Mouse (Mus musculus) kidney, embryonic 14.5 days (tissue): Measurements from ENCODE around the gene Ppard. TPM values are rescaled to one million over a fixed set of nuclear protein-coding genes. Genes with fewer than 3 reads are reported as not detected.

Experiments used
- ATAC-seq: fragments of 200-750 bp; cut with Nextera tagmentation; 2 replicates; pipeline ENCODE4 v1.8.0; 2017; ENCODE audit warnings: moderate number of reproducible peaks, mild to moderate bottlenecking, moderate TSS enrichment, moderate library complexity; ENCODE audit not compliant: low FRiP score, low TSS enrichment
- H3K27ac ChIP-seq: fragments of 300-500 bp; sonication (generic); 2 replicates; pipeline ENCODE4 v1.5.1; 2014; ENCODE audit warnings: low read depth, mild to moderate bottlenecking, low read length, moderate library complexity, mixed read lengths
- H3K27me3 ChIP-seq: fragments of 300-500 bp; sonication (generic); 2 replicates; pipeline ENCODE4 v1.6.1; 2014; ENCODE audit warnings: mild to moderate bottlenecking, low read length; ENCODE audit not compliant: control insufficient read depth, insufficient read depth
- H3K36me3 ChIP-seq: fragments of 300-500 bp; sonication (generic); 2 replicates; pipeline ENCODE4 v1.6.1; 2014; ENCODE audit warnings: low read length, mixed read lengths; ENCODE audit not compliant: control insufficient read depth, insufficient read depth
- H3K4me1 ChIP-seq: fragments of 300-500 bp; sonication (generic); 2 replicates; pipeline ENCODE4 v1.6.1; 2014; ENCODE audit warnings: low read length, mixed read lengths; ENCODE audit not compliant: control insufficient read depth, insufficient read depth
- H3K4me2 ChIP-seq: fragments of 300-500 bp; sonication (generic); replicated peaks from 2 replicates; pipeline ENCODE4 v1.6.1; 2014; ENCODE audit warnings: low read depth, mild to moderate bottlenecking, low read length
- H3K4me3 ChIP-seq: fragments of 300-500 bp; sonication (generic); 2 replicates; pipeline ENCODE4 v1.5.1; 2014; ENCODE audit warnings: mild to moderate bottlenecking, low read length
- H3K9ac ChIP-seq: fragments of 300-500 bp; sonication (generic); 2 replicates; pipeline ENCODE4 v1.6.1; 2014; ENCODE audit warnings: low read depth, mild to moderate bottlenecking, low read length, moderate library complexity
- H3K9me3 ChIP-seq: fragments of 300-500 bp; sonication (generic); 2 replicates; pipeline ENCODE4 v1.6.1; 2016; ENCODE audit warnings: low read length; ENCODE audit not compliant: control insufficient read depth
- WGBS: fragments of 180-500 bp; shearing (Covaris S2); extraction: QIAGEN DNeasy Blood & Tissue Kit; methylation state at CpG from one replicate; pipeline ENCODE4 v1.1.7; 2014; 5-methylcytosine and 5-hydroxymethylcytosine counted together
- polyA plus RNA-seq: library from polyadenylated mRNA; unstranded; fragments of >200 nt; fragmentation: Nextera tagmentation; extraction: Ambion mirVana; gene quantifications from 2 replicates; pipeline ENCODE4 v1.2.1, GENCODE M21; 2014

Ppard gene
- polyA plus RNA-seq, 1 experiment from 2014 or later: 2.3 TPM

- no peak overlapping the region for H3K4me2 ChIP-seq
- WGBS: 86% methylated on average over 5 of the region's 5 CpGs
Measured at GRCm38 (mm10) chr17:28234641-28235040, 2.1 kb downstream of the Ppard start.

GRCm38 (mm10) chr17:28235982-28236635, 3.6 kb downstream of the Ppard start:
- ATAC-seq: no peak
- H3K4me1 ChIP-seq: peaks cover 11% of the 10 kb centered on the region
- H3K27ac ChIP-seq: no peak overlapping the region
- no peaks in the 10 kb centered on the region for H3K27me3 ChIP-seq
- H3K4me3 ChIP-seq: no peak overlapping the region
- peaks cover 7% of the 10 kb centered on the region; the same call in 1 of the 2 replicates for H3K36me3 ChIP-seq
- WGBS: 77% methylated on average over 7 of the region's 7 CpGs
- no peak overlapping the region for H3K9ac ChIP-seq
- no peak overlapping the region for H3K4me2 ChIP-seq
- no peaks in the 10 kb centered on the region for H3K9me3 ChIP-seq

More at GRCm38 (mm10) chr17:28234641-28235040, 2.1 kb downstream of the Ppard start:
- Histone ChIP-seq H3K27ac (0 out of 2 replicates have a peak overlapping the region, but pooled peaks have one; percentile 2), H3K9me3 (no peaks in the 10 kb centered on the region), H3K36me3 (peaks cover 4% of the 10 kb centered on the region; the same call in 1 of the 2 replicates), H3K9ac (no peak overlapping the region), H3K4me1 (peaks cover 11% of the 10 kb centered on the region), H3K4me3 (no peak overlapping the region), H3K27me3 (no peaks in the 10 kb centered on the region)
- ATAC-seq: no peak

- H3K4me2 ChIP-seq: no peak overlapping the region
- no peaks in the 10 kb centered on the region for H3K9me3 ChIP-seq
- no peak for ATAC-seq
- peaks cover 11% of the 10 kb centered on the region for H3K4me1 ChIP-seq
- H3K27ac ChIP-seq: no peak overlapping the region
- H3K9ac ChIP-seq: no peak overlapping the region
- no peaks in the 10 kb centered on the region for H3K27me3 ChIP-seq
- peaks cover 7% of the 10 kb centered on the region; the same call in 1 of the 2 replicates for H3K36me3 ChIP-seq
- WGBS: 89% methylated on average over 4 of the region's 4 CpGs
- no peak overlapping the region for H3K4me3 ChIP-seq
Measured at GRCm38 (mm10) chr17:28236636-28237015, 4.1 kb downstream of the Ppard start.

- no peak for ATAC-seq
- peaks cover 7% of the 10 kb centered on the region; the same call in 1 of the 2 replicates for H3K36me3 ChIP-seq
- no peak overlapping the region for H3K27ac ChIP-seq
- H3K27me3 ChIP-seq: no peaks in the 10 kb centered on the region
- H3K4me2 ChIP-seq: no peak overlapping the region
- no peak overlapping the region for H3K9ac ChIP-seq
- no peak overlapping the region for H3K4me3 ChIP-seq
- H3K4me1 ChIP-seq: peaks cover 11% of the 10 kb centered on the region
- 69% methylated on average over 5 of the region's 5 CpGs for WGBS
- no peaks in the 10 kb centered on the region for H3K9me3 ChIP-seq
Measured at GRCm38 (mm10) chr17:28237362-28237761, 4.9 kb downstream of the Ppard start.

- Histone ChIP-seq H3K9ac (no peak overlapping the region), H3K9me3 (no peaks in the 10 kb centered on the region), H3K4me3 (no peak overlapping the region), H3K27me3 (no peaks in the 10 kb centered on the region), H3K4me2 (no peak overlapping the region), H3K36me3 (peaks cover 7% of the 10 kb centered on the region; the same call in 1 of the 2 replicates), H3K4me1 (peaks cover 11% of the 10 kb centered on the region), H3K27ac (no peak overlapping the region)
- no peak for ATAC-seq
- 83% methylated on average over 6 of the region's 6 CpGs for WGBS
Measured at GRCm38 (mm10) chr17:28237874-28238273, 5.4 kb downstream of the Ppard start.

DNA sequence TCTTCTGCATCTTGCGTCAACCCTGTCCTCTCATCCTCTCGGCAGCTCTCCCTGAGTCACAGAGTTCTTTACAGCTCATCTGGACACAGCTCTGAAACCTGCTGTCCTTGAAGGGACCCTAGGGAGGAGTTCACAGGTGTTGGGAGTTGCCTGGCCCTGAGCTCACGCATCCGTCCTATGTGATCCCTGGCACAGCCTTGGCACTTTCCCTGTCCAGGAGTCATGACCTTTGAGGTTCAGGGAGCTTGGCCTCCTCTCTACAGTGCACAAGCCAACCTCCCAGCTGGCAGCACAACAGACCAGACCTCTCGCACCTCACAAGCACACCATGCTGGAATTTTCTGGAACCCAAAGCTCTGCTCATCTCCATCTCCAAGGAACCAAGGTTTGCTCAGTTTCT, 8.3 kb downstream of the Ppard start:
- Histone ChIP-seq H3K27ac (no peak overlapping the region), H3K27me3 (no peaks in the 10 kb centered on the region), H3K4me3 (no peak overlapping the region), H3K9me3 (no peaks in the 10 kb centered on the region), H3K4me2 (no peak overlapping the region), H3K4me1 (peaks cover 13% of the 10 kb centered on the region; the same call in 1 of the 2 replicates), H3K36me3 (peaks cover 7% of the 10 kb centered on the region; the same call in 1 of the 2 replicates), H3K9ac (no peak overlapping the region)
- no peak for ATAC-seq
- WGBS: 83% methylated on average over 5 of the region's 5 CpGs

DNA sequence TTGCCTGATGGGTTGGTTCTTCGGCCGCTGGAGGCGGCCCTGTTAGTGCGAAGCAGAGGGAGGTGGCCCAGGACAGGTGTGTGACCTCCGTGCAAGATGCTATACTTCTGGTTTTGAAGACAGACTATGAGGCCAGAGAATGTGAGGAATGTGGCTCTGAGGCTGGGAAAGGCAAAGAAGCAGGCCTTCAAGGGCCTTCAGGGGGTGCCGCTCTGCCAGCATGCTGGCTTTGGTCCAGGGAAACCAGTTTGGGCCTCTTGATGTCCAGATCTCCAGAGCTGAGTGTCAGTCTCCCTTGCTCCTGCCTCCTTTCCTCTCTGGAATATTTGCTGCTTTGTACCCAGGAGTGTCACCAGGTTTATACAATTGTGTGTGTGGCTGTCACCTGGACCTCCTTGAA, 9.8 kb downstream of the Ppard start:
- Histone ChIP-seq H3K27me3 (no peaks in the 10 kb centered on the region), H3K4me3 (no peak overlapping the region), H3K4me2 (no peak overlapping the region), H3K4me1 (peaks cover 18% of the 10 kb centered on the region; the same call in 1 of the 2 replicates), H3K9me3 (no peaks in the 10 kb centered on the region), H3K27ac (no peak overlapping the region), H3K36me3 (peaks cover 3% of the 10 kb centered on the region; the same call in 1 of the 2 replicates), H3K9ac (no peak overlapping the region)
- 81% methylated on average over 6 of the region's 6 CpGs for WGBS
- no peak for ATAC-seq

DNA sequence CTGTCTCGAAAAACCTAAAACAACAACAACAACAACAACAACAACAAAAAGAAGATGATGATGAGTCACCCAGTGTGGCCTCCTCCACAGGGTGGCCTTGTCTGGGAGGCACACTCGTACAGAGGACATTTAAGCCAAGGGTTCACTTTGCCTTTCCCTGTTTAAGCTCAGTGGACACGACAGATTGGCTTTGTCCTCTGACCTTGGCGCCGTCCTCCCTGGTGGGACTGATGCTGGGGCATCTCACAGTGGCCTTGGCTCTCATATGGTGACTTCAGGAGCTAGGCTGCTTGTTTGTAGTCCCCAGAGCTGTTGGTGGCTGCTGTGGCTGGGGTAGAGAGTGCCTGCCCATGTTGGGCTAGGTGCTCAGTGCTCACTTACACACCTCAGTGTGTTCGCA, 11.7 kb downstream of the Ppard start:
- H3K9me3 ChIP-seq: no peaks in the 10 kb centered on the region
- no peak overlapping the region for H3K4me2 ChIP-seq
- no peaks in the 10 kb centered on the region for H3K27me3 ChIP-seq
- no peak overlapping the region for H3K4me3 ChIP-seq
- no peak overlapping the region for H3K27ac ChIP-seq
- WGBS: 77% methylated on average over 6 of the region's 6 CpGs
- H3K9ac ChIP-seq: no peak overlapping the region
- ATAC-seq: no peak
- peaks cover 3% of the 10 kb centered on the region; the same call in 1 of the 2 replicates for H3K36me3 ChIP-seq
- peaks cover 24% of the 10 kb centered on the region; the same call in 1 of the 2 replicates for H3K4me1 ChIP-seq

- H3K4me2 ChIP-seq: no peak overlapping the region
- no peak overlapping the region for H3K27ac ChIP-seq
- 41% methylated on average over 6 of the region's 6 CpGs for WGBS
- 0 out of 2 replicates have a peak overlapping the region, but pooled peaks have one; percentile 0 for H3K9ac ChIP-seq
- no peaks in the 10 kb centered on the region for H3K9me3 ChIP-seq
- peaks cover 24% of the 10 kb centered on the region; the same call in 1 of the 2 replicates for H3K4me1 ChIP-seq
- H3K27me3 ChIP-seq: no peaks in the 10 kb centered on the region
- ATAC-seq: no peak
- H3K36me3 ChIP-seq: peaks cover 3% of the 10 kb centered on the region; the same call in 1 of the 2 replicates
- H3K4me3 ChIP-seq: no peak overlapping the region
Measured at GRCm38 (mm10) chr17:28244714-28245113, 12.2 kb downstream of the Ppard start.
